Mouse (Mus musculus) bone marrow, adult 2 months (tissue): ENCODE data around the gene Trmt5.

Experiments
- CTCF ChIP-seq: fragments of 200-500 bp; IDR thresholded peaks from 2 replicates; pipeline ENCODE4 v1.5.1; 2011; ENCODE audit warnings: low read length, control low read depth; ENCODE audit not compliant: control insufficient read depth, insufficient read depth
- POLR2A ChIP-seq: fragments of 200-500 bp; IDR thresholded peaks from 2 replicates; pipeline ENCODE4 v1.6.1; 2011; ENCODE audit warnings: low read depth, mild to moderate bottlenecking, control low read depth, low read length, borderline replicate concordance; ENCODE audit not compliant: control insufficient read depth

DNA sequence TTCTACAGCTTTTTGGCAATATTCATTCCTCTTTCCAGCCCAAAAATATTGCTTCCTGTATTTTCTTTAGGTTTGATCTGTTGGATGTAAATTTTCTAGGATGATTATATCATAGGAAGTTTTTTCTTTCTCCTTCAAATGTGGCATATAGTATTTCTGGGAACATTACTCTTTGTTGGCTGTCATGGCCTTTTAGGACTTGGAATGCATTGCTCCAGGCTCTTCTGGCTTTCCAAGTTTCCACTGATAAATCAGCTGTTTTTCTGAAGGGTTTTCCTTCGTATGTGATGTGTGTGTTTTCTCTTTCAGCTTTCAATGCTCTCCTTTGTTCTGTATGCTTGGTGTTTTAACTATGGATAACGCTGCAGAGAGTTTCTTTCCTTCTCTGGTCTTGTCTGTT lies 31.5 kb downstream of the Trmt5 start:
- TF ChIP-seq POLR2A: no peak
- no peak for TF ChIP-seq CTCF
